Mouse (Mus musculus) hindbrain, postnatal 0 days (tissue): ENCODE data around the gene Dync1li2. TPM values are rescaled to one million over a fixed set of nuclear protein-coding genes. Genes with fewer than 3 reads are reported as not detected.

Experiments
- ATAC-seq: fragments of 200-750 bp; cut with Nextera tagmentation; 2 replicates; pipeline ENCODE4 v1.8.0; 2017; ENCODE audit warnings: mild to moderate bottlenecking, moderate TSS enrichment, moderate library complexity
- DNase-seq: peaks from one replicate; pipeline ENCODE4 v3.0.0-alpha.2; 2015; ENCODE audit warnings: low spot score
- H3K27ac ChIP-seq: fragments of 300-500 bp; sonication (generic); 2 replicates; pipeline ENCODE4 v1.5.1; 2014; ENCODE audit warnings: mild to moderate bottlenecking
- H3K27me3 ChIP-seq: fragments of 300-500 bp; sonication (generic); 2 replicates; pipeline ENCODE4 v1.6.1; 2014; ENCODE audit warnings: low read length, mixed read lengths; ENCODE audit not compliant: insufficient read depth
- H3K36me3 ChIP-seq: fragments of 300-500 bp; sonication (generic); 2 replicates; pipeline ENCODE4 v1.6.1; 2014; ENCODE audit warnings: low read length, mixed read lengths; ENCODE audit not compliant: insufficient read depth
- H3K4me1 ChIP-seq: fragments of 300-500 bp; sonication (generic); 2 replicates; pipeline ENCODE4 v1.6.1; 2014; ENCODE audit warnings: antibody characterized with exemption, low read length, mixed read lengths; ENCODE audit not compliant: insufficient read depth
- H3K4me2 ChIP-seq: fragments of 300-500 bp; sonication (generic); 2 replicates; pipeline ENCODE4 v1.6.1; 2014; ENCODE audit warnings: low read depth, mild to moderate bottlenecking, low read length, moderate library complexity, mixed read lengths
- H3K4me3 ChIP-seq: fragments of 300-500 bp; sonication (generic); 2 replicates; pipeline ENCODE4 v1.5.1; 2014; ENCODE audit warnings: low read length
- H3K9ac ChIP-seq: fragments of 300-500 bp; sonication (generic); replicated peaks from 2 replicates; pipeline ENCODE4 v1.6.1; 2014; ENCODE audit warnings: mild to moderate bottlenecking, low read length, moderate library complexity, mixed read lengths
- H3K9me3 ChIP-seq: fragments of 300-500 bp; sonication (generic); 2 replicates; pipeline ENCODE4 v1.6.1; 2016; ENCODE audit warnings: low read length, mixed read lengths
- CTCF ChIP-seq: IDR thresholded peaks from 2 replicates; pipeline ENCODE4 v1.5.1; 2016; ENCODE audit warnings: antibody characterized with exemption, control low read depth, low read depth
- WGBS: fragments of 180-500 bp; shearing (Covaris S2); extraction: QIAGEN DNeasy Blood & Tissue Kit; methylation state at CpG from one replicate; pipeline ENCODE4 v1.1.7; 2014; 5-methylcytosine and 5-hydroxymethylcytosine counted together
- polyA plus RNA-seq: library from polyadenylated mRNA; unstranded; fragments of >200 nt; fragmentation: Nextera tagmentation; extraction: Ambion mirVana; gene quantifications from 2 replicates; pipeline ENCODE4 v1.2.1, GENCODE M21; 2015
- total RNA-seq: library from RNA; depleted of rRNA; stranded (reverse); fragments of >200 nt; gene quantifications from 2 replicates; pipeline ENCODE4 v1.2.3, GENCODE M21; 2014

The Dync1li2 gene
- total and polyA plus RNA-seq, 2 experiments from 2014 or later = 59.0 to 71.1 TPM

- Histone ChIP-seq H3K27ac (no peak overlapping the region), H3K4me2 (no peak overlapping the region), H3K27me3 (no peaks in the 10 kb centered on the region), H3K36me3 (no peaks in the 10 kb centered on the region), H3K4me1 (no peaks in the 10 kb centered on the region), H3K4me3 (no peak overlapping the region), H3K9me3 (no peaks in the 10 kb centered on the region), H3K9ac (0 out of 2 replicates have a peak overlapping the region, but pooled peaks have one; percentile 5)
- ATAC-seq (peak; percentile 48; the same call in 1 of the 2 replicates), DNase-seq (no peak)
- 41% methylated on average over 7 of the region's 7 CpGs for WGBS
- no peak for TF ChIP-seq CTCF
These were observed 32.1 kb downstream of the Dync1li2 start for GRCm38 (mm10) chr8:104410628-104411273.

GRCm38 (mm10) chr8:104408328-104409110 lies 34.3 kb downstream of the Dync1li2 start:
- H3K27me3 ChIP-seq = no peaks in the 10 kb centered on the region
- no peaks in the 10 kb centered on the region for H3K36me3 ChIP-seq
- no peak overlapping the region for H3K4me2 ChIP-seq
- H3K4me3 ChIP-seq = no peak overlapping the region
- ATAC-seq (no peak), DNase-seq (no peak)
- TF ChIP-seq CTCF = no peak
- no peaks in the 10 kb centered on the region for H3K4me1 ChIP-seq
- H3K9ac ChIP-seq = no peak overlapping the region
- 84% methylated on average over 7 of the region's 7 CpGs for WGBS
- H3K27ac ChIP-seq = no peak overlapping the region
- no peaks in the 10 kb centered on the region for H3K9me3 ChIP-seq

DNA sequence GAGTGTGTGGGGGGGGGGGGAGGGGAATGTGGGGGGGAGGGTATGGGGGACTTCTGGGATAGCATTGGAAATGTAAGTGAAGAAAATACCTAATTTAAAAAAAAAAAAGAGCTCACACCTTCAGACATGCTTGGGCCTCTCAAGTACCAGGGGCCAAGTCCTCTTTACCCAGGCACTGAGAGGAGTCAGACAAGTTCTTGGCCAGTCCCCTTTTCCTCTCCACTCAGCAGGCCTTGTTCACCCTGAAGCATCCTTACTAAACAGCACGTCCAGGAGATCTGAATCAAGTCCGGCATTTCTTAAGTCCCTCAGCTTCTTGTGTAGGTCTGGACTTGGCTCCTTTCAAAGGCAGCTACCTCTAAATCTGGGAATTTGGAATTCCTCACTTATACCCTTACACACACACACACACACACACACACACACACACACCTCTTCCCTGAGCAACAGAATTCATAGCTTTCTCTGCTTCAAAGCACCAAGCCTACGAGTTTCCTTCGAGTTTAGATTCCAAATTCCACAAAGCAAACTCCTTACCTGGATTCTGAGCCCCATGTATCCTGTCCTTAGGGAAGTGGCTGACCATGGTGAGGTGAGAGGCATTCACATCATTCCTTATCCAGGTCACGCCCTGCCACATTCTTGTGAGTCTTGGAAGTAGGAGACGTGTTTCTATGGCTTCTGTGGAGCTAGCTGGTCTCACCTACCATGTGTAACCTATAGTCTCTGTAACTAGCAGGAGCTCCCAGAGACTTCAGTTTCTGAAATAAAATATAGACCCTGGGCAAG lies 36.3 kb downstream of the Dync1li2 start:
- Histone ChIP-seq H3K27me3 (no peaks in the 10 kb centered on the region), H3K4me2 (no peak overlapping the region), H3K4me3 (no peak overlapping the region), H3K4me1 (no peaks in the 10 kb centered on the region), H3K9me3 (no peaks in the 10 kb centered on the region), H3K27ac (no peak overlapping the region), H3K36me3 (no peaks in the 10 kb centered on the region), H3K9ac (no peak overlapping the region)
- DNase-seq (no peak), ATAC-seq (no peak)
- 77% methylated on average over 6 of the region's 6 CpGs for WGBS
- TF ChIP-seq CTCF = no peak

- Histone ChIP-seq H3K9me3 (no peaks in the 10 kb centered on the region), H3K4me2 (no peak overlapping the region), H3K9ac (no peak overlapping the region), H3K36me3 (no peaks in the 10 kb centered on the region), H3K27ac (peak overlapping the region; percentile 7; the same call in 1 of the 2 replicates), H3K27me3 (no peaks in the 10 kb centered on the region), H3K4me3 (no peak overlapping the region), H3K4me1 (no peaks in the 10 kb centered on the region)
- TF ChIP-seq CTCF = no peak
- ATAC-seq = no peak
- 66% methylated on average over 15 of the region's 15 CpGs for WGBS
- DNase-seq = no peak
These were observed 37.2 kb downstream of the Dync1li2 start for GRCm38 (mm10) chr8:104405430-104406187.

- no peak for ATAC-seq
- Histone ChIP-seq H3K36me3 (no peaks in the 10 kb centered on the region), H3K9ac (no peak overlapping the region), H3K27ac (no peak overlapping the region), H3K27me3 (no peaks in the 10 kb centered on the region), H3K4me2 (no peak overlapping the region), H3K9me3 (no peaks in the 10 kb centered on the region), H3K4me3 (no peak overlapping the region), H3K4me1 (no peaks in the 10 kb centered on the region)
- WGBS = 78% methylated on average over 3 of the region's 3 CpGs
- no peak for DNase-seq
- TF ChIP-seq CTCF = peak; percentile 51
These were observed 39.3 kb downstream of the Dync1li2 start for GRCm38 (mm10) chr8:104403596-104403995.
